Mouse (Mus musculus) liver, adult 2 months (tissue): ENCODE results near the gene Tcf25.

Experiments
- CTCF ChIP-seq: fragments of 200-500 bp; IDR thresholded peaks from 2 replicates; pipeline ENCODE4 v1.5.1; 2011; ENCODE audit warnings: low read depth, low read length, control low read depth
- POLR2A ChIP-seq: fragments of 200-500 bp; IDR thresholded peaks from 2 replicates; pipeline ENCODE4 v1.6.1; 2011; ENCODE audit warnings: low read length, control low read depth; ENCODE audit not compliant: insufficient read depth; ENCODE audit errors: extremely low read depth

DNA sequence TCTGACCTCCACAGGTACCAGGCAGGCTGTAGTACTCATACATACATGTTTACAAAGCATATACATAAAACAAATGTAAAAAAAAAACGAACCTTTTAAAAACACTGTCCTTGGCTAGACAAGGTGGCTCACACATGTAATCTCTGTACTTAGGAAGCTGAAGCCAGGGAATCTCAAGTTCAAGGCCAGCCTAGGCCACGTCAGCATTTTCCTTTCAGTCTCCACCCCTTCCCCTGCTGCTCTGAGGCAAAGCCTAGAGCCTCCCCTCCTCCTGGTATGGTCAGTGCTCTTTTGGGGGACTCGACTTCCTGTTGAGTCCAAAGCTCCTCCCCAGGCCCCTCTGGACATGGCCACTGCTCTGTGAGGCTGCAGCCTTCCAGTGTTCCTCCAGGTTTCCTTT is 13.5 kb downstream of the Tcf25 start:
- no peak for TF ChIP-seq CTCF
- no peak for TF ChIP-seq POLR2A
